Mouse (Mus musculus) midbrain, embryonic 12.5 days (tissue): ENCODE measurements around the gene Zfp772. TPM values are rescaled to one million over a fixed set of nuclear protein-coding genes. Genes with fewer than 3 reads are reported as not detected.
"Not testable (repeated sequence)": the region's sequence is repeated elsewhere in the genome, so short reads cannot be mapped to it uniquely, and the experiment has no call there.

ENCODE experiments used
- ATAC-seq: fragments of 200-750 bp; cut with Nextera tagmentation; 2 replicates; pipeline ENCODE4 v1.8.0; 2017; ENCODE audit warnings: low read depth, moderate TSS enrichment, moderate library complexity; ENCODE audit not compliant: low FRiP score
- H3K27ac ChIP-seq: fragments of 300-500 bp; sonication (generic); replicated peaks from 2 replicates; pipeline ENCODE4 v1.5.1; 2016; ENCODE audit warnings: mild to moderate bottlenecking
- H3K27me3 ChIP-seq: fragments of 300-500 bp; sonication (generic); 2 replicates; pipeline ENCODE4 v1.6.1; 2016; ENCODE audit warnings: mild to moderate bottlenecking
- H3K36me3 ChIP-seq: fragments of 300-500 bp; sonication (generic); 2 replicates; pipeline ENCODE4 v1.6.1; 2016
- H3K4me1 ChIP-seq: fragments of 300-500 bp; sonication (generic); 2 replicates; pipeline ENCODE4 v1.6.1; 2016
- H3K4me2 ChIP-seq: fragments of 300-500 bp; sonication (generic); replicated peaks from 2 replicates; pipeline ENCODE4 v1.6.1; 2016; ENCODE audit warnings: mild to moderate bottlenecking, moderate library complexity
- H3K4me3 ChIP-seq: fragments of 300-500 bp; sonication (generic); 2 replicates; pipeline ENCODE4 v1.5.1; 2016; ENCODE audit warnings: mild to moderate bottlenecking
- H3K9ac ChIP-seq: fragments of 300-500 bp; sonication (generic); replicated peaks from 2 replicates; pipeline ENCODE4 v1.6.1; 2016; ENCODE audit warnings: mild to moderate bottlenecking, moderate library complexity
- H3K9me3 ChIP-seq: fragments of 300-500 bp; sonication (generic); 2 replicates; pipeline ENCODE4 v1.6.1; 2016; ENCODE audit warnings: mild to moderate bottlenecking
- WGBS: fragments of 180-500 bp; shearing (Covaris S2); methylation state at CpG from one replicate; pipeline ENCODE4 v1.1.7; 2016; 5-methylcytosine and 5-hydroxymethylcytosine counted together
- polyA plus RNA-seq: library from polyadenylated mRNA; unstranded; fragments of >200 nt; fragmentation: Nextera tagmentation; extraction: Ambion mirVana; gene quantifications from 2 replicates; pipeline ENCODE4 v1.2.1, GENCODE M21; 2016

Gene Zfp772
- polyA plus RNA-seq, result 9.4 and 9.7 TPM in 2 replicates

- peak; percentile 54; the same call in 1 of the 2 replicates for ATAC-seq
These were observed at the start of gene Zfp772 for GRCm38 (mm10) chr7:7209313-7210151. Zfp772 (minus strand) TSS chr7:7209998.

GRCm38 (mm10) chr7:7247228-7247627, 37.4 kb upstream of the Zfp772 start, which contains the start of gene Vmn2r29:
Vmn2r29 (minus strand) TSS chr7:7247328.
- H3K9me3 ChIP-seq, H3K4me2 ChIP-seq, H3K27me3 ChIP-seq, H3K9ac ChIP-seq, H3K4me3 ChIP-seq, H3K27ac ChIP-seq, H3K36me3 ChIP-seq, H3K4me1 ChIP-seq, ATAC-seq: not testable (repeated sequence)
- WGBS, result no CpG with 5 or more reads among the region's 1 CpGs

More at GRCm38 (mm10) chr7:7209313-7210151, at the start of gene Zfp772:
- not testable (repeated sequence) for H3K27ac ChIP-seq, H3K36me3 ChIP-seq, H3K27me3 ChIP-seq, H3K4me1 ChIP-seq, H3K9me3 ChIP-seq
- H3K9ac ChIP-seq, result peak within 1 kb of the TSS; percentile 57
- H3K4me3 ChIP-seq, result peak within 1 kb of the TSS; percentile 51
- peak within 1 kb of the TSS; percentile 59 for H3K4me2 ChIP-seq
- 2% methylated on average over 24 of the region's 24 CpGs for WGBS

GRCm38 (mm10) chr7:7188191-7188942, 21.4 kb downstream of the Zfp772 start:
- 13% methylated on average over 18 of the region's 18 CpGs for WGBS
- no peak overlapping the region for H3K27ac ChIP-seq
- H3K9ac ChIP-seq, result 0 out of 2 replicates have a peak overlapping the region, but pooled peaks have one; percentile 16

GRCm38 (mm10) chr7:7187417-7188190, 22.2 kb downstream of the Zfp772 start:
- no peak overlapping the region for H3K9ac ChIP-seq
- WGBS, result 40% methylated on average over 13 of the region's 13 CpGs
- H3K27me3 ChIP-seq, result no peaks in the 10 kb centered on the region
- no peak overlapping the region for H3K27ac ChIP-seq
- H3K4me2 ChIP-seq, result peak overlapping the region; percentile 46
- no peaks in the 10 kb centered on the region for H3K9me3 ChIP-seq
- ATAC-seq, result peak; percentile 81
- H3K4me1 ChIP-seq, result no peaks in the 10 kb centered on the region
- peak overlapping the region; percentile 51 for H3K4me3 ChIP-seq
- H3K36me3 ChIP-seq, result peaks cover 11% of the 10 kb centered on the region

More at GRCm38 (mm10) chr7:7188191-7188942, 21.4 kb downstream of the Zfp772 start:
- peak overlapping the region; percentile 46 for H3K4me2 ChIP-seq
- H3K27me3 ChIP-seq, result no peaks in the 10 kb centered on the region
- no peaks in the 10 kb centered on the region for H3K9me3 ChIP-seq
- H3K4me3 ChIP-seq, result peak overlapping the region; percentile 51
- 0 out of 2 replicates have a peak, but pooled peaks cover 5% of the 10 kb centered on the region for H3K36me3 ChIP-seq
- peak; percentile 98 for ATAC-seq
- H3K4me1 ChIP-seq, result no peaks in the 10 kb centered on the region

- H3K4me3 ChIP-seq, result no peak overlapping the region
- H3K9ac ChIP-seq, result no peak overlapping the region
- no peaks in the 10 kb centered on the region for H3K27me3 ChIP-seq
- ATAC-seq, result no peak
- no peaks in the 10 kb centered on the region for H3K9me3 ChIP-seq
- H3K4me2 ChIP-seq, result no peak overlapping the region
- H3K4me1 ChIP-seq, result no peaks in the 10 kb centered on the region
- peaks cover 28% of the 10 kb centered on the region for H3K36me3 ChIP-seq
- WGBS, result 83% methylated on average over 1 of the region's 1 CpGs
- no peak overlapping the region for H3K27ac ChIP-seq
These were observed 23.9 kb downstream of the Zfp772 start for GRCm38 (mm10) chr7:7185897-7186296.

- peak within 1 kb of the TSS; percentile 74 for H3K4me2 ChIP-seq
- H3K9ac ChIP-seq, result peak within 1 kb of the TSS; percentile 71
- peaks cover 16% of the 10 kb centered on the region for H3K36me3 ChIP-seq
- peak; percentile 97 for ATAC-seq
- H3K9me3 ChIP-seq, result no peaks in the 10 kb centered on the region
- H3K27me3 ChIP-seq, result no peaks in the 10 kb centered on the region
- peak within 1 kb of the TSS; percentile 77 for H3K4me3 ChIP-seq
- peaks cover 7% of the 10 kb centered on the region for H3K4me1 ChIP-seq
- no peak within 1 kb of the TSS for H3K27ac ChIP-seq
- 2% methylated on average over 26 of the region's 26 CpGs for WGBS
These were observed 38.3 kb downstream of the Zfp772 start, which contains the start of gene Zfp418 for GRCm38 (mm10) chr7:7171227-7172147. Zfp418 (plus strand) TSS chr7:7171330.

Other genes starting within 250 kb of the Zfp772 start
- gene Aurkc, start 214.7 kb downstream of the Zfp772 start, polyA plus RNA-seq, result not detected in 2 replicates
- 15.7 and 17.2 TPM in 2 replicates for gene Zfp954, start 88.5 kb downstream of the Zfp772 start, polyA plus RNA-seq
- 12.1 and 14.9 TPM in 2 replicates for gene Zfp773, start 73.2 kb downstream of the Zfp772 start, polyA plus RNA-seq
- gene Zfp418, start 38.7 kb downstream of the Zfp772 start, polyA plus RNA-seq, result 3.3 and 3.9 TPM in 2 replicates
- gene Vmn2r29, start 37.3 kb upstream of the Zfp772 start, polyA plus RNA-seq, result 0.37 and 0.65 TPM in 2 replicates
- 3.3 and 3.8 TPM in 2 replicates for gene Gm45844, start 68.3 kb upstream of the Zfp772 start, polyA plus RNA-seq
- 90.2 and 90.9 TPM in 2 replicates for gene Clcn4, start 90.9 kb upstream of the Zfp772 start, polyA plus RNA-seq
- not detected in 2 replicates for gene Vmn2r30, start 127.6 kb upstream of the Zfp772 start, polyA plus RNA-seq
- gene Gm45783, start 164.6 kb upstream of the Zfp772 start, polyA plus RNA-seq, result not detected in 2 replicates
- gene Vmn2r31, start 189.7 kb upstream of the Zfp772 start, polyA plus RNA-seq, result not detected in 2 replicates